Mouse (Mus musculus) midbrain, embryonic 16.5 days (tissue): ENCODE measurements at regions not wholly inside any gene's neighbourhood (a gene's known extent, or its start where the extent isn't known, plus 50 kb on each side); places are given as distances from the start of the nearest gene placed in this dataset.
A peak's percentile ranks its signal among the peaks of the same experiment; 100 is the strongest.
"Not testable (repeated sequence)": the region's sequence is repeated elsewhere in the genome, so short reads cannot be mapped to it uniquely, and the experiment has no call there.

Experiments
- ATAC-seq: fragments of 200-750 bp; cut with Nextera tagmentation; 2 replicates; pipeline ENCODE4 v1.8.0; 2017; ENCODE audit warnings: moderate TSS enrichment
- H3K27ac ChIP-seq: fragments of 300-500 bp; sonication (generic); 2 replicates; pipeline ENCODE4 v1.5.1; 2014; ENCODE audit warnings: mild to moderate bottlenecking, low read length, mixed read lengths
- H3K27me3 ChIP-seq: fragments of 300-500 bp; sonication (generic); 2 replicates; pipeline ENCODE4 v1.6.1; 2014; ENCODE audit warnings: low read depth, low read length, mixed read lengths; ENCODE audit not compliant: control insufficient read depth, insufficient read depth
- H3K36me3 ChIP-seq: fragments of 300-500 bp; sonication (generic); 2 replicates; pipeline ENCODE4 v1.6.1; 2014; ENCODE audit warnings: mild to moderate bottlenecking, low read length, moderate library complexity, mixed read lengths; ENCODE audit not compliant: control insufficient read depth, insufficient read depth
- H3K4me1 ChIP-seq: fragments of 300-500 bp; sonication (generic); 2 replicates; pipeline ENCODE4 v1.6.1; 2014; ENCODE audit warnings: mild to moderate bottlenecking, low read length, mixed read lengths; ENCODE audit not compliant: control insufficient read depth, insufficient read depth
- H3K4me2 ChIP-seq: fragments of 300-500 bp; sonication (generic); 2 replicates; pipeline ENCODE4 v1.6.1; 2014; ENCODE audit warnings: mild to moderate bottlenecking, low read length, mixed read lengths
- H3K4me3 ChIP-seq: fragments of 300-500 bp; sonication (generic); 2 replicates; pipeline ENCODE4 v1.5.1; 2014; ENCODE audit warnings: low read depth, mild to moderate bottlenecking, low read length, moderate library complexity, mixed read lengths
- H3K9ac ChIP-seq: fragments of 300-500 bp; sonication (generic); 2 replicates; pipeline ENCODE4 v1.6.1; 2014; ENCODE audit warnings: low read depth, low read length, mixed read lengths
- H3K9me3 ChIP-seq: fragments of 300-500 bp; sonication (generic); replicated peaks from 2 replicates; pipeline ENCODE4 v1.6.1; 2014; ENCODE audit warnings: mild to moderate bottlenecking, low read length, mixed read lengths; ENCODE audit not compliant: control insufficient read depth, poor library complexity, severe bottlenecking
- WGBS: fragments of 180-500 bp; shearing (Covaris S2); extraction: QIAGEN DNeasy Blood & Tissue Kit; methylation state at CpG from one replicate; pipeline ENCODE4 v1.1.7; 2014; 5-methylcytosine and 5-hydroxymethylcytosine counted together

- no peak for ATAC-seq
- WGBS, result 87% methylated on average over 2 of the region's 2 CpGs
- H3K27ac ChIP-seq, result no peak overlapping the region
- no peaks in the 10 kb centered on the region for H3K36me3 ChIP-seq
- H3K4me2 ChIP-seq, result no peak overlapping the region
- H3K9ac ChIP-seq, result no peak overlapping the region
- H3K9me3 ChIP-seq, result no peaks in the 10 kb centered on the region
- no peak overlapping the region for H3K4me3 ChIP-seq
- no peaks in the 10 kb centered on the region for H3K27me3 ChIP-seq
- H3K4me1 ChIP-seq, result no peaks in the 10 kb centered on the region
These were observed 82.8 kb downstream of the Ddx11 start for GRCm38 (mm10) chr17:66206074-66206473.

GRCm38 (mm10) chr17:66207653-66208497 is 84.6 kb downstream of the Ddx11 start:
- H3K9me3 ChIP-seq, H3K27me3 ChIP-seq, H3K36me3 ChIP-seq, H3K4me1 ChIP-seq, H3K27ac ChIP-seq, H3K4me2 ChIP-seq, H3K9ac ChIP-seq, H3K4me3 ChIP-seq, ATAC-seq: not testable (repeated sequence)
- 68% methylated on average over 6 of the region's 6 CpGs for WGBS

DNA sequence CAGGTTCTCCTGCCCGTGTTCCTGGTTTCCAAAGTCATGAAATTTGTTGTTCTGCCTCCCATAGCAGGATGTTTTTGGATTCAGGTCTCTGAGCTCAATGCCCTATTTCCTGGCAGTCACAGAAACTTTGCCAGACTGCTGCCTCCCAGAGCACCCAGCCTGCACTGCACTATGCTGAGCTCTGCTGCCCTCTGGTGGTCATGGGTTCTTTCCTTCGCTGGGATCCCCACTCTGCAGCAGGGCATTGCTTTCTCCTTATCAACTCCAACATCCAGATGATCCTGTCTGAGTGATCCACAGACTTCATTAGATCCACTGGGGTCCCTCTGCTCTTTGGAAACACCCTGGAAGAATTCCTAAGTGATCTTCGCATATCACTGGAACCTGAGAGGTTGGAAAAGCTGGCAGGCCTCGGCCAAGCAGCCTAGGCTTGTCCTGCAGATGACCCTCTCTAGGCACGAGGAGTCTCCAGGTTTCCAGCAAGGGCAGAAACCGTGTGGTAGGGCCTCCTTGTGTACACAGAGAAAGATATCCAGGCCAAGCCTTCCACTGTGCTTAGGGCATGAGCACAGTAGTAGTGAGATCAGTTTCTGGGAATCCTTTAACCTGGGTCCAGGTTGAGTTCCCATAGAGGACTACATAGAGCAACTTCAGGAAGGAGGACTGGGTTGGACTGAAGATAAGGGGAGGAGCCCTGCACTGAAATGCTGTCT is 85.6 kb downstream of the Ddx11 start:
- not testable (repeated sequence) for H3K9ac ChIP-seq, H3K9me3 ChIP-seq, H3K4me3 ChIP-seq, H3K4me1 ChIP-seq, H3K4me2 ChIP-seq, H3K36me3 ChIP-seq, H3K27me3 ChIP-seq, H3K27ac ChIP-seq
- 42% methylated on average over 3 of the region's 6 CpGs for WGBS
- peak; percentile 78 for ATAC-seq

GRCm38 (mm10) chr17:66211561-66211960 is 88.2 kb downstream of the Ddx11 start:
- Histone ChIP-seq H3K4me3 (no peak overlapping the region), H3K4me1 (no peaks in the 10 kb centered on the region), H3K4me2 (no peak overlapping the region), H3K27ac (no peak overlapping the region), H3K27me3 (no peaks in the 10 kb centered on the region), H3K9me3 (no peaks in the 10 kb centered on the region), H3K36me3 (no peaks in the 10 kb centered on the region), H3K9ac (no peak overlapping the region)
- no peak for ATAC-seq
- WGBS, result 83% methylated on average over 7 of the region's 7 CpGs

DNA sequence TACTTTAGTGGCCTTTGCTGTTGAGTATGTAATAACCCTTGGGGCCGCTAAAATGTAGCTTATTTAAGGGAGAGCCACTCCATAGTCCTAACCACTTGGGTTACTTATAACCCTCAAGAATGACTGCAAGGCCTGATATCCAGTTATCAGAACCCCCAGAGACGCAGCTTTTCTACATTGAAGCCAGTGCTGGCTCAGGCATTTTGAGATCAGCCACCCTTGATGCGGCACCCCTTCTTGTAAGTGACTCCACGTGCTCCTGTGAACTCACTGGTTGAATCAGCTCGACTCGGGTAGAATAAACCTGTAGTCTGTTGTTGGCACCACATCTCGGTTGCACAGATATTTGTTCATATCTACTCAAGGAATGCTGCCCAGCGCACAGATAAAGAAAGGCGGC is 89.3 kb downstream of the Ddx11 start:
- Histone ChIP-seq H3K4me2 (no peak overlapping the region), H3K27ac (no peak overlapping the region), H3K9me3 (no peaks in the 10 kb centered on the region), H3K4me1 (no peaks in the 10 kb centered on the region), H3K27me3 (no peaks in the 10 kb centered on the region), H3K4me3 (no peak overlapping the region), H3K36me3 (no peaks in the 10 kb centered on the region), H3K9ac (no peak overlapping the region)
- 93% methylated on average over 9 of the region's 9 CpGs for WGBS
- ATAC-seq, result no peak

DNA sequence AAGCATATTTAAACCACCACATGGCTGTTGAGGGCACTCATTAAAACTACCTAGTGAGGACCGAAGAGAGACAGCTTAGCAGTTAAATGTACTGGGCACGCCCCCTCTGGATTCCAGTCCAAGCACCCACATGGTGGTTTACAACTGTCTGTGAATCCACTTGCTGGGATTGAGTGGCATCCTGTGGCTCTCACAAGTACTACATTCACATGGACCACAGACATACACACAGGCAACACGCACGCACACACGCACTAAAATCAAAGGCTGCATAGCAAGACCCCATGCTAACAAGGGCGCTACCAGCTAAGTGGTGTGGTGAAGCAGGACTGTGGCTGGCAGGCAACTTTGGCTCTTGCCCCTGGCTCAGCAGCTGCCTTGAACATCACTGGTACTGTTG is 95.0 kb downstream of the Ddx11 start:
- ATAC-seq, result no peak
- Histone ChIP-seq H3K27me3 (no peaks in the 10 kb centered on the region), H3K27ac (no peak overlapping the region), H3K9me3 (no peaks in the 10 kb centered on the region), H3K36me3 (no peaks in the 10 kb centered on the region), H3K4me2 (no peak overlapping the region), H3K9ac (no peak overlapping the region), H3K4me3 (no peak overlapping the region), H3K4me1 (no peaks in the 10 kb centered on the region)
- WGBS, result 95% methylated on average over 6 of the region's 6 CpGs

DNA sequence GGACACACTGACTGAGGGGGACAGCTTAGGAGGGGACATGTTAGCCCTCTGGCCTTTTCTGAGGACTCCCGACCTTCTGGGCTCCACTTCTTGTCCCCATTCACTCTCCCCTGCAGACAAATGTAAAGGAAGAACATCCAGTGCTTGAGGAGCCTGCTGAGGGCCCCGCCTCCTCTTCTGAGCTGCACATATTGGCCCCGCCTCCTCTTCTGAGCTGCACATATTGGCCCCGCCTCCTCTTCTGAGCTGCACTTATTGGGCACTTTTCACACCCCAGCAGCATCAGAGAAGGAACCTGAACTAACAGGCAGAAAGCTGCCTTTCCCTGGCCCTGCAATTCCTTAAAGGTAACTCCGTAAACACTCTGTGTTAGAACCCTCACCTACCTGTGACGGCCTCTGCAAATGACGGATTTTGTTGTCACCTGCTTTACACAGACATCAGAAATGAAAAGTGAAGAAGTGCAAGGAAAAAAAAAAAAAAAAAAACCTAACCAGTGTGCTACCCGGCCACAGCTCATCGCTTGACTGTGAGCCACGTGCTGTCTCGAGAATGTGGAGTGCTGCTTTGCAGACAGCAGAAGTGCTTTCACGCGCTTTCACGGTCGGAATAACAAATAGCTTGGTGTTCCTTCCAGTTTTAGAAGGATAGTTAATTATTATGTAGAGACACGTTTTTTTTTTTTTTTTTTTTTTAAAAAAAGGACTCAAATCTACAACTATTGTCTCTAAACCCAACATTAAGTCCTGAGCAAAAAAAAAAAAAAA is 96.5 kb downstream of the Ddx11 start:
- no peak for ATAC-seq
- Histone ChIP-seq H3K9ac (no peak overlapping the region), H3K27me3 (no peaks in the 10 kb centered on the region), H3K4me2 (no peak overlapping the region), H3K4me3 (no peak overlapping the region), H3K36me3 (no peaks in the 10 kb centered on the region), H3K9me3 (no peaks in the 10 kb centered on the region), H3K4me1 (no peaks in the 10 kb centered on the region), H3K27ac (no peak overlapping the region)
- 58% methylated on average over 16 of the region's 16 CpGs for WGBS

- no peaks in the 10 kb centered on the region for H3K27me3 ChIP-seq
- peak; percentile 67 for ATAC-seq
- no peak overlapping the region for H3K4me2 ChIP-seq
These were observed 97.9 kb downstream of the Ddx11 start for GRCm38 (mm10) chr17:66221256-66221655.

DNA sequence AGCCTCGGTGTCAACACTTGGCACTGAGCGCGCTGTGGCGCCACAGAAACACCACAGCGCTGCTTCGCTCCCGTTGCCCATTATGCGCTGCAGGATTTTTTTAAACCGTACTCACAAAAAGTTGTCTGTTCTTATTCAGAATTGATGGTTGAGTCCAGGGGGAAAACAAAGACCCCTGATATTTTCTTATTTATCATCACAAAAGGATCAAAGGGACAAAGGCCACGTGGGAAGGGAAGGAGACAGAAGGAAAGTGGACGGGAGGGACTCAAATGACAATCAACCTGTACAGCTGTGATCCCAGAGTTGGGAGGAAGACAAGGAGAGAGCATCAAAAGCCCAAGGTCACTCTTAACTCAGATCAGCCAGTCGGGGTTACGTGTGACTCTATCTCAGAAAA is 100.4 kb downstream of the Ddx11 start:
- Histone ChIP-seq H3K4me3 (no peak overlapping the region), H3K9me3 (no peaks in the 10 kb centered on the region), H3K27me3 (no peaks in the 10 kb centered on the region), H3K4me2 (no peak overlapping the region), H3K9ac (no peak overlapping the region), H3K36me3 (no peaks in the 10 kb centered on the region), H3K4me1 (no peaks in the 10 kb centered on the region), H3K27ac (no peak overlapping the region)
- WGBS, result 66% methylated on average over 13 of the region's 13 CpGs
- no peak for ATAC-seq

More at GRCm38 (mm10) chr17:66221256-66221655, 97.9 kb downstream of the Ddx11 start:
- no peaks in the 10 kb centered on the region for H3K36me3 ChIP-seq
- no peaks in the 10 kb centered on the region for H3K4me1 ChIP-seq
- H3K27ac ChIP-seq, result no peak overlapping the region
- H3K9ac ChIP-seq, result no peak overlapping the region
- no peaks in the 10 kb centered on the region for H3K9me3 ChIP-seq
- 10% methylated on average over 8 of the region's 8 CpGs for WGBS
- no peak overlapping the region for H3K4me3 ChIP-seq
